Mouse (Mus musculus): ENCODE data around the gene Ahcy. TPM values are rescaled to one million over a fixed set of nuclear protein-coding genes. Genes with fewer than 3 reads are reported as not detected.
A peak's percentile ranks its signal among the peaks of the same experiment; 100 is the strongest.

The Ahcy gene
- polyA plus RNA-seq, 1 experiment from 2014 or later: 90.5 TPM

DNA sequence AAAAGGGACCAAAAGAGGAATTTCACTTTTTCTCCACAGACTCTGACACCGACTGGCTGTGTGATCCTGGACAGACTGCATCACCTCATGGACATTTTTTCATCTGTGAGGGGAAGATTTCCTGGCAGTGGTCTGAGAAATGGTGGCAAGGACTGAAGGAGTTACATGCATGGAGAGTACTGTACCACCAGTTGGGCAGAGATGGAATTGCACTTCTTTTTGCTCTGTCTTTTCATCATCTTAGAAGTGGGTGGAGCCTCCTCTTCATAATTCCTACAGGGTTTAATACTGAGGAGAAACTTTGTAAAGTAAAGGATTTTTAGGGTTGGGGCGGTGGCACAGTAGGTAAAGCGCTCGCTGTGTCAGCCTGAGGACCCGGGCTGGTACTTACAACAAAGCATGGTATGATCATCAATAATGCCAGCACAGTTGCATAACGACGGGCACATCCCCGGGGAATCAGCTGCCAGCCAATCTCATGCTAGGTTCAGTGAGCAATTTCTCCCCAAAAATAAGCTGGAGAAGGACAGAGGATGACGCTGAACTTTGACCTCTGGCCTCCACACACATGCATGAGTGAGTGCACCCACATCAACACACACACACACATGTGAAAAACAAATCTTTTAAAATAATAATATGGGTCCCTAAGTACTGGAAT lies 24.6 kb upstream of the Ahcy start:
- Histone ChIP-seq H3K9me3 (ENCODE audit: control insufficient read depth, low read length) (no peaks in the 10 kb centered on the region), H3K27ac (ENCODE audit: low read depth, low read length) (no peak overlapping the region), H3K4me2 (ENCODE audit: low read depth) (no peak overlapping the region), H3K4me1 (ENCODE audit: control insufficient read depth, insufficient read depth, low read length) (no peaks in the 10 kb centered on the region), H3K27me3 (ENCODE audit: control insufficient read depth, insufficient read depth, low read length) (no peaks in the 10 kb centered on the region), H3K4me3 (ENCODE audit: low read depth, low read length) (no peak overlapping the region), H3K9ac (ENCODE audit: low read length) (no peak overlapping the region), H3K36me3 (ENCODE audit: control insufficient read depth, insufficient read depth, low read length) (no peaks in the 10 kb centered on the region)
- DNase-seq (ENCODE audit: low spot score) (no peak), ATAC-seq (ENCODE audit: insufficient read depth, low FRiP score, low TSS enrichment) (no peak)
- WGBS: 71% methylated on average over 9 of the region's 9 CpGs

DNA sequence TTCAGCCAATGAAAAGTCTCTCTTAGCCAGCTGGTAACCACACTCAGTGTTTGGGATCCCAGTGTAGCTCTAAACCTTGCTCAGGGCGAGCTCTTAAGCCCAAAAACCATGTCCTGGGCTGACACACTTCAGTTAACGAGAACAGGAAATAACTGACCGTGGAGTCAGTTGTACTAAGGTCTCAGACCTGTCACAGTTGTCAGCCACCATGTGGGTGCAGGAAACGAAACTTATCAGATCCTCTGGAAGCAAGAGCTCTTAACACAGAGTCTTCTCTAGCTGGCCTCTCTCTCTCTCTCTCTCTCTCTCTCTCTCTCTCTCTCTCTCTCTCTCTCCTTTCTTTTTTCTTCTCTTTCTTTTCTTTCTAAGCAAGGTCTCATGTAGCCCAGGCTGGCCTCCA lies 19.1 kb upstream of the Ahcy start:
- WGBS: 76% methylated on average over 4 of the region's 4 CpGs

DNA sequence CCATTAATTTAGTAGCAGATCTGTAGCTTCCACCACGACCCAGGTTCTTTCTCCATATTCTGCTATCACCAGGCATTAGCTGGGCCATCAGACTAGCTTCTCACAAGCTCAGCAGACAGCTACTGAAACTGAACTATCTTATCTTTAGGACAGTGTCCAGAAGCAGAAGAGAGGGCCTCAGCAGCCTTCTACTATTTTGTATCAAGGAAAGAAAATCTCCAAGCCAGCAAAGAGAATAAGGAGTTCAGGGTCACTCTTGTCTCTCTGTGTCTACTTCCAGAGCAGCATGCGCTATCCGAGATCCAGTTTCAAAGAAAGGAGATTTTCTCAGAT lies 17.4 kb upstream of the Ahcy start:
- H3K27ac ChIP-seq (ENCODE audit: low read depth, low read length): no peak overlapping the region
- H3K36me3 ChIP-seq (ENCODE audit: control insufficient read depth, insufficient read depth, low read length): no peaks in the 10 kb centered on the region
- H3K4me2 ChIP-seq (ENCODE audit: low read depth): no peak overlapping the region
- no peaks in the 10 kb centered on the region for H3K27me3 ChIP-seq (ENCODE audit: control insufficient read depth, insufficient read depth, low read length)
- no peaks in the 10 kb centered on the region for H3K4me1 ChIP-seq (ENCODE audit: control insufficient read depth, insufficient read depth, low read length)
- ATAC-seq (ENCODE audit: insufficient read depth, low FRiP score, low TSS enrichment) (no peak), DNase-seq (ENCODE audit: low spot score) (no peak)
- WGBS: 85% methylated on average over 3 of the region's 3 CpGs
- H3K9ac ChIP-seq (ENCODE audit: low read length): no peak overlapping the region
- no peaks in the 10 kb centered on the region for H3K9me3 ChIP-seq (ENCODE audit: control insufficient read depth, low read length)
- no peak overlapping the region for H3K4me3 ChIP-seq (ENCODE audit: low read depth, low read length)

More for the DNA sequence above, 19.1 kb upstream of the Ahcy start:
- DNase-seq (ENCODE audit: low spot score): no peak
- Histone ChIP-seq H3K36me3 (ENCODE audit: control insufficient read depth, insufficient read depth, low read length) (no peaks in the 10 kb centered on the region), H3K4me2 (ENCODE audit: low read depth) (no peak overlapping the region), H3K9me3 (ENCODE audit: control insufficient read depth, low read length) (no peaks in the 10 kb centered on the region), H3K9ac (ENCODE audit: low read length) (no peak overlapping the region), H3K4me3 (ENCODE audit: low read depth, low read length) (no peak overlapping the region), H3K27ac (ENCODE audit: low read depth, low read length) (no peak overlapping the region), H3K27me3 (ENCODE audit: control insufficient read depth, insufficient read depth, low read length) (no peaks in the 10 kb centered on the region), H3K4me1 (ENCODE audit: control insufficient read depth, insufficient read depth, low read length) (no peaks in the 10 kb centered on the region)
- ATAC-seq (ENCODE audit: insufficient read depth, low FRiP score, low TSS enrichment): no peak

DNA sequence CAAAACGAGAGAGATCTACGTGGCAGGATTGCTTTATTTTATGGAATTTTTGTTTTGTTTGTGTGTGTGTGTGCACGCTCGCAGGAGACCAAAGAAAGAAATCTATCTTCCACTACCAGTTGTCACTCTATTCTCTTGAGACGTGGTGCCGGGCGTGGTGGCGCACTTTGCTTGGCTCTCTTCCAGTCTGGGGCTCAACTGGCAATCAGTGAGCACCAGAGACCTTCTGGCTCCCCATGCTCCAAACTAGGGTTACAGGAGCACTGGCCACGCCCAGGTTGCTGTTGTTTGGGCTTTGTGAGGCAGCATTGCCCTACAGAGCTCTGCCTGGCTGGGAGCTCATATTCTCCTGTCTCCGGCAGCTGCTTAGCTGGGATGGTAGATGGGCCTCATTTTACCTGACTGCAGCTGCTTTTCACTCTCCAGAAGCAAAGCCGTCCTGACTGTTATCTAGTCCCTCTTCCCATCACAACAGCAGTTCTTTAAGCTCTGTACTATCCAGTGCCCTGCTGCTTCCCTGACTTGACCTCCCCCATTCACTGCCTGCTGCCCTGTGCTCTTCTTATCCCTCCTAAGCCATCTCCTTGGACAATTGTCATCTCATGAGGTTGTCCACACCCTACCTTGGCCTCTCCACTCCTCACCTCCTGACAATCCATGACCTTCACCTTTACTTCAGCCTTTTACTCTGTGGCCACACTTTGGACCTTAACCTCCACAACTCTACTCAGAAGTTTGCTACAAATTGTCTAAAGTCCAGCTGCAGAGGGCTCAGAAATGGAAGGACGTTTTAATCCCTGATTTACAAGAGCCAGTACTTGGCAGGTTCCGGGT lies 16.8 kb upstream of the Ahcy start:
- no peaks in the 10 kb centered on the region for H3K27me3 ChIP-seq (ENCODE audit: control insufficient read depth, insufficient read depth, low read length)
- H3K4me2 ChIP-seq (ENCODE audit: low read depth): no peak overlapping the region
- DNase-seq (ENCODE audit: low spot score) (no peak), ATAC-seq (ENCODE audit: insufficient read depth, low FRiP score, low TSS enrichment) (no peak)
- H3K4me1 ChIP-seq (ENCODE audit: control insufficient read depth, insufficient read depth, low read length): no peaks in the 10 kb centered on the region
- H3K9ac ChIP-seq (ENCODE audit: low read length): no peak overlapping the region
- 69% methylated on average over 13 of the region's 13 CpGs for WGBS
- H3K4me3 ChIP-seq (ENCODE audit: low read depth, low read length): no peak overlapping the region
- no peaks in the 10 kb centered on the region for H3K36me3 ChIP-seq (ENCODE audit: control insufficient read depth, insufficient read depth, low read length)
- H3K9me3 ChIP-seq (ENCODE audit: control insufficient read depth, low read length): no peaks in the 10 kb centered on the region
- H3K27ac ChIP-seq (ENCODE audit: low read depth, low read length): no peak overlapping the region

DNA sequence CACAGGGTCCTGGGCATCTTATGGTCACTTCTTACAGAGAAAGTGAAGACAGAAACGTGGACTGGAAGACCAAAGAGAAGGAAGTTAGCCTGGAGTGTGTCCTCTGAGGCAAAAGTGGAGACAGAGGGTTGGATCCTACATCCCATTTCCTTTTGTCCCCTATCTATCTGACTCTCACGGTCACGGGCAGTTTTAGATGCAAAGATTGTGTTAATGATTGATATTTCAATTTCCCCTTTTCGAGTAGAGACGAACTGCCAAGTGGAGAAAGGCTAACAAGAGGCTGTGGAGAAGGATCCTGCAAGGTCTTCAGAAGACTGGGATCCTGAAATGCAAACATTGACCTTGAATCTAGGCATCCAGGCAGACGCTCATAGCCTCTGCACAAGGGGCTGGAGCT lies 14.0 kb upstream of the Ahcy start:
- Histone ChIP-seq H3K4me2 (ENCODE audit: low read depth) (no peak overlapping the region), H3K9ac (ENCODE audit: low read length) (no peak overlapping the region), H3K27me3 (ENCODE audit: control insufficient read depth, insufficient read depth, low read length) (no peaks in the 10 kb centered on the region), H3K4me1 (ENCODE audit: control insufficient read depth, insufficient read depth, low read length) (no peaks in the 10 kb centered on the region), H3K9me3 (ENCODE audit: control insufficient read depth, low read length) (no peaks in the 10 kb centered on the region), H3K4me3 (ENCODE audit: low read depth, low read length) (no peak overlapping the region), H3K36me3 (ENCODE audit: control insufficient read depth, insufficient read depth, low read length) (no peaks in the 10 kb centered on the region), H3K27ac (ENCODE audit: low read depth, low read length) (no peak overlapping the region)
- WGBS: 88% methylated on average over 6 of the region's 6 CpGs
- ATAC-seq (ENCODE audit: insufficient read depth, low FRiP score, low TSS enrichment) (no peak), DNase-seq (ENCODE audit: low spot score) (no peak)

DNA sequence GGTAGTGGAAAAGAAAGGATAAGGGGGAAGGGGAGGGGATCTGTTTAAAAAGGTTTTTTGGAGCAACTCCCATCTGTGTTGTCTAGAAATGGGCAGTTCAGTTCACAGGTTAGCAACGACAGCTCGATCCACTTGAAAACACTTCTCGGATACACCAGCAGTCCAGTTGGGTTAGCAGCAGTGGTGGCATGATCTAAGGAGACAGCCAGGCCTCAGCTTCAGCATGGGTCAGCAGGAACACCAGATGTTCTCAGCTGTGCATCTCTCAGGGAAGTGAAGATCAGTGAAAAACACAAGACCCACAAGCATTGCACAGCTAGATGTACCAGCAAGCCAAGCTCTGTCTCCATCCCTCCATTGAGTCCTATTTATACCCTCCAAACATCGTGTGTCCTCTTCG lies 12.0 kb upstream of the Ahcy start:
- Histone ChIP-seq H3K4me3 (ENCODE audit: low read depth, low read length) (no peak overlapping the region), H3K9me3 (ENCODE audit: control insufficient read depth, low read length) (no peaks in the 10 kb centered on the region), H3K4me1 (ENCODE audit: control insufficient read depth, insufficient read depth, low read length) (no peaks in the 10 kb centered on the region), H3K27me3 (ENCODE audit: control insufficient read depth, insufficient read depth, low read length) (no peaks in the 10 kb centered on the region), H3K36me3 (ENCODE audit: control insufficient read depth, insufficient read depth, low read length) (no peaks in the 10 kb centered on the region), H3K27ac (ENCODE audit: low read depth, low read length) (no peak overlapping the region), H3K4me2 (ENCODE audit: low read depth) (no peak overlapping the region), H3K9ac (ENCODE audit: low read length) (no peak overlapping the region)
- ATAC-seq (ENCODE audit: insufficient read depth, low FRiP score, low TSS enrichment) (no peak), DNase-seq (ENCODE audit: low spot score) (no peak)
- 90% methylated on average over 5 of the region's 5 CpGs for WGBS

DNA sequence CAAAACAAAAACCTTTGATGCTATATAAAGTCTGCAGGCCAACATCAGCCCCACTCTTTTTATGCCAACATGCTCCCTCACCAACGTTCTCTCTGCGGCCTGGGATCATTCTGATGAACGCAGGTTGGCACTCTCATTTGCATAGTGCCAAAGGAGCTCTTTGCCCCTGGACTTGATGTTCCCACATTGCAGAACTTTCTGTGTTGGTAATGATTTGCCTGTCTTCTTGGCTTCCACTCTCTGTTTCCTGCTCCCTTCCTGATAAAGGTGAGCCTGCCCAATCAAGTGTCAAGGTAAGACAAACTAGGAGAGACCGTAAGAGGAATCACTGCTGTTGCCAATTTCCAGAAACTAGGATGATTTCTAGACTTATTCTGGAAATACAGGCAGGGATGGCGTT lies 10.2 kb upstream of the Ahcy start:
- WGBS: 89% methylated on average over 5 of the region's 5 CpGs
- H3K9ac ChIP-seq (ENCODE audit: low read length): no peak overlapping the region

DNA sequence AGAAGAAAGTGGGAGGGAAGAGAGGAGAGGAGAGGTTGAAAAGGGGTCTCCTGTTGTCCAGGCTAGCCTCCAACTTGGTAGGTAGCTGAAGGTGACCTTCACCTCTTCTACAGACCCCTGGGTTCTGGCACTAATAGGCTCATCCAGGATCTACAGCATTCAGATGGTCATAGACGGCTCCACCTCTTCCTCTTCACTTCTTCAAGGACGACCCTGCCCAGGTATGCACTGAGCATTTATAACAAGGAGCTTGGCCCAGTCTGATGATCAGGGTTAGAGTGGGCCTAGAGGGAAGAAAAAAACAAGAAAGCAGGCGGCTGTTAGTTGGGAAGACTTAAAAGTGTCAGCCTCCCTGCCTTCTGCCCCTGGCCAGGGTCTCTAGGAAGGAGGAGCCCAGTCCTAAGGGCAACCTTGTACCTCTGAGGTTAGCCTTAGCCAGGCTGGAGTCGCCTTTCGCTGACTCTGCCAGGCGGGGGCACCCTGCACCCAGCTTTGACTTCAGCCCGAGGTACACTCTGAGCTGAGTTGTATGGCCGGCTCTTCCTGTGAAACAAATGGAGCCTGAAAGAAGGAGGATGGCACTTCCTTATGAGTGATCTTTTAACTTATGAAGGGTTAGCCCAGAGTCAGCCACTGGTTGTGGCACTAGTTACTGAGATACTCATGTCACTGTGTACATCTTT lies 8.0 kb upstream of the Ahcy start:
- Histone ChIP-seq H3K36me3 (ENCODE audit: control insufficient read depth, insufficient read depth, low read length) (no peaks in the 10 kb centered on the region), H3K9me3 (ENCODE audit: control insufficient read depth, low read length) (no peaks in the 10 kb centered on the region), H3K27me3 (ENCODE audit: control insufficient read depth, insufficient read depth, low read length) (no peaks in the 10 kb centered on the region), H3K9ac (ENCODE audit: low read length) (no peak overlapping the region), H3K27ac (ENCODE audit: low read depth, low read length) (no peak overlapping the region), H3K4me1 (ENCODE audit: control insufficient read depth, insufficient read depth, low read length) (no peaks in the 10 kb centered on the region), H3K4me2 (ENCODE audit: low read depth) (no peak overlapping the region), H3K4me3 (ENCODE audit: low read depth, low read length) (no peak overlapping the region)
- DNase-seq (ENCODE audit: low spot score) (peak; percentile 50), ATAC-seq (ENCODE audit: insufficient read depth, low FRiP score, low TSS enrichment) (no peak)
- WGBS: 22% methylated on average over 8 of the region's 8 CpGs

More for the DNA sequence above, 10.2 kb upstream of the Ahcy start:
- H3K4me2 ChIP-seq (ENCODE audit: low read depth): no peak overlapping the region
- H3K27ac ChIP-seq (ENCODE audit: low read depth, low read length): no peak overlapping the region
- H3K36me3 ChIP-seq (ENCODE audit: control insufficient read depth, insufficient read depth, low read length): no peaks in the 10 kb centered on the region
- H3K9me3 ChIP-seq (ENCODE audit: control insufficient read depth, low read length): no peaks in the 10 kb centered on the region
- ATAC-seq (ENCODE audit: insufficient read depth, low FRiP score, low TSS enrichment) (no peak), DNase-seq (ENCODE audit: low spot score) (no peak)
- no peak overlapping the region for H3K4me3 ChIP-seq (ENCODE audit: low read depth, low read length)
- H3K4me1 ChIP-seq (ENCODE audit: control insufficient read depth, insufficient read depth, low read length): no peaks in the 10 kb centered on the region
- no peaks in the 10 kb centered on the region for H3K27me3 ChIP-seq (ENCODE audit: control insufficient read depth, insufficient read depth, low read length)
